Mouse (Mus musculus) testis, adult 2 months (tissue): ENCODE measurements around the gene Dgke. TPM values are rescaled to one million over a fixed set of nuclear protein-coding genes. Genes with fewer than 3 reads are reported as not detected.

Experiments
- H3K27ac ChIP-seq: fragments of 200-500 bp; 2 replicates; pipeline ENCODE4 v1.5.1; 2012; ENCODE audit warnings: low read depth, low read length; ENCODE audit not compliant: control insufficient read depth, insufficient read depth
- H3K27me3 ChIP-seq: fragments of 200-500 bp; 2 replicates; pipeline ENCODE4 v1.6.1; 2012; ENCODE audit warnings: mild to moderate bottlenecking, low read length, moderate library complexity; ENCODE audit not compliant: control insufficient read depth, insufficient read depth
- H3K36me3 ChIP-seq: fragments of 200-500 bp; 2 replicates; pipeline ENCODE4 v1.6.1; 2012; ENCODE audit warnings: mild to moderate bottlenecking, low read length; ENCODE audit not compliant: control insufficient read depth, insufficient read depth
- H3K4me1 ChIP-seq: fragments of 200-500 bp; 2 replicates; pipeline ENCODE4 v1.6.1; 2012; ENCODE audit warnings: low read length; ENCODE audit not compliant: control insufficient read depth, insufficient read depth
- H3K4me3 ChIP-seq: fragments of 200-500 bp; 2 replicates; pipeline ENCODE4 v1.5.1; 2012; ENCODE audit warnings: low read depth, mild to moderate bottlenecking, low read length, moderate library complexity, mixed read lengths; ENCODE audit not compliant: control insufficient read depth
- CTCF ChIP-seq: fragments of 200-500 bp; IDR thresholded peaks from 2 replicates; pipeline ENCODE4 v1.5.1; 2012; ENCODE audit warnings: low read depth, mild to moderate bottlenecking, inconsistent platforms, low read length, moderate library complexity; ENCODE audit not compliant: control insufficient read depth, insufficient read depth, insufficient replicate concordance
- POLR2A ChIP-seq: fragments of 200-500 bp; IDR thresholded peaks from 2 replicates; pipeline ENCODE4 v1.6.1; 2012; ENCODE audit warnings: low read depth, mild to moderate bottlenecking, inconsistent platforms, low read length, moderate library complexity; ENCODE audit not compliant: control insufficient read depth
- polyA plus RNA-seq: library from polyadenylated mRNA; depleted of rRNA; stranded (reverse); fragments of >200 nt; gene quantifications from 2 replicates; pipeline ENCODE4 v1.2.3, GENCODE M21; 2012; rRNA removed

The Dgke gene
- 2.9 and 4.0 TPM in 2 replicates for polyA plus RNA-seq

DNA sequence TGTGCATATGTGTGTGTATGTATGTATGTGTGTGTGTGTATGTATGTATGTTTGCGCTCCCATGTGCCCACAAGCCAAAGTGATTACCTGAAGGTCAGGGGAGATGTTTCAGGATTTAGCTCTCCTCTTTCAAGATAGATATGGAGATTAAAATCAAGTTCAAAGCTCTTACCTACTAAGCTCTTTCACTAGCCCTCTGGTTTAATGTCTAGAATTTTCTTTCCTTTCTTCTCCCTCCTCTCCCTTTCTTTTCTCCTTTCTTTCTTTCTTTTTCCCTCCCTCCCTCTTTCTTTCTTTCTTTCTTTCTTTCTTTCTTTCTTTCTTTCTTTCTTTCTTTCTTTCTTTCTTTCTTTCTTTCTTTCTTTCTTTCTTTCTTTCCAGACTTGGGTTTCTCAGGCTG, at the start of gene Dgke:
TSS of gene Dgke (minus strand) at position 101 of the 400 bp plus-strand sequence.
- TF ChIP-seq POLR2A (no peak), CTCF (no peak)

GRCm38 (mm10) chr11:89107180-89107807, 40.6 kb upstream of the Dgke start:
- TF ChIP-seq CTCF (no peak), POLR2A (no peak)
- no peak overlapping the region for H3K27ac ChIP-seq
- peak overlapping the region; percentile 75 for H3K4me3 ChIP-seq
- no peaks in the 10 kb centered on the region for H3K27me3 ChIP-seq
- H3K36me3 ChIP-seq, result no peaks in the 10 kb centered on the region
- peaks cover 10% of the 10 kb centered on the region for H3K4me1 ChIP-seq

More for the DNA sequence above, at the start of gene Dgke:
- no peaks in the 10 kb centered on the region for H3K27me3 ChIP-seq
- no peak within 1 kb of the TSS for H3K27ac ChIP-seq
- H3K36me3 ChIP-seq, result no peaks in the 10 kb centered on the region
- no peak within 1 kb of the TSS for H3K4me3 ChIP-seq
- H3K4me1 ChIP-seq, result no peaks in the 10 kb centered on the region; the same call in 1 of the 2 replicates

GRCm38 (mm10) chr11:89105823-89106222, 39.2 kb upstream of the Dgke start:
- Histone ChIP-seq H3K4me1 (peaks cover 11% of the 10 kb centered on the region), H3K36me3 (no peaks in the 10 kb centered on the region), H3K27me3 (no peaks in the 10 kb centered on the region), H3K4me3 (peak overlapping the region; percentile 88), H3K27ac (no peak overlapping the region; the same call in 1 of the 2 replicates)
- no peak for TF ChIP-seq CTCF
- TF ChIP-seq POLR2A, result no peak

- H3K27ac ChIP-seq, result no peak overlapping the region
- H3K4me1 ChIP-seq, result peaks cover 17% of the 10 kb centered on the region
- no peaks in the 10 kb centered on the region for H3K27me3 ChIP-seq
- H3K36me3 ChIP-seq, result no peaks in the 10 kb centered on the region
- no peak for TF ChIP-seq CTCF
- no peak for TF ChIP-seq POLR2A
- H3K4me3 ChIP-seq, result peak overlapping the region; percentile 88
These were observed 38.6 kb upstream of the Dgke start for GRCm38 (mm10) chr11:89105211-89105610.

- Histone ChIP-seq H3K4me3 (no peak overlapping the region), H3K4me1 (peaks cover 17% of the 10 kb centered on the region), H3K27me3 (no peaks in the 10 kb centered on the region), H3K36me3 (no peaks in the 10 kb centered on the region), H3K27ac (no peak overlapping the region)
- no peak for TF ChIP-seq POLR2A
- TF ChIP-seq CTCF, result no peak
These were observed 36.5 kb upstream of the Dgke start for GRCm38 (mm10) chr11:89103166-89103565.

DNA sequence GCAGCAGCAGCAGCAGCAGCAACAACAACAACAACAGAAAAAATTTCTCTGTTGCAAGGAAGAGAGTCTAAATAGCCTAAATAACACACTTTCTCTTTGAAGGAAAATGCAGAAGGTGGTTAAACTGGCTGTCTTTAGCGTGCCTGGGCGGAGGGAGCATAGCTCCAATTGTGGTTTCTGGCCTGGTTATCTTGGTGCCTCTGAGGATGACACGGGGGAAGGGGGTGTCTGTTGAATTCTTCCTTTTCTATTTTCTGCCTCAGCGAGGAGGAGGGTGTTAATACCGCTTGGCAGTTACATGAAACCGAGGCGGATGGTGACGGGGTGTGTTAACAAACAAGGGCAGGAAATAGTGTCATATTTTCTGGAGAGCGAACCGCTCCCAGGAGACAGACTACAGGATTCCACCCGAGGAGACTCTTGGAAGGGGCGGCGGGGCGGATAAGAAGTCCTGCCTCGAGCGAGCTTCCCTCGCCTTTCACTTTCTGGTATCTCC, 34.2 kb upstream of the Dgke start:
- no peak for TF ChIP-seq POLR2A
- no peak for TF ChIP-seq CTCF
- Histone ChIP-seq H3K36me3 (no peaks in the 10 kb centered on the region), H3K27me3 (no peaks in the 10 kb centered on the region), H3K4me1 (peaks cover 9% of the 10 kb centered on the region), H3K27ac (no peak overlapping the region), H3K4me3 (peak overlapping the region; percentile 70)

- H3K4me1 ChIP-seq, result peaks cover 9% of the 10 kb centered on the region
- no peak overlapping the region for H3K27ac ChIP-seq
- peak overlapping the region; percentile 70; the same call in 1 of the 2 replicates for H3K4me3 ChIP-seq
- peak; percentile 96 for TF ChIP-seq CTCF
- TF ChIP-seq POLR2A, result no peak
- H3K36me3 ChIP-seq, result no peaks in the 10 kb centered on the region
- H3K27me3 ChIP-seq, result no peaks in the 10 kb centered on the region
These were observed 33.8 kb upstream of the Dgke start for GRCm38 (mm10) chr11:89100403-89100802.
